Mouse (Mus musculus) neural tube, embryonic 13.5 days (tissue): ENCODE data around the gene Epgn. TPM values are rescaled to one million over a fixed set of nuclear protein-coding genes. Genes with fewer than 3 reads are reported as not detected.

ENCODE experiments used
- ATAC-seq: fragments of 200-750 bp; cut with Nextera tagmentation; 2 replicates; pipeline ENCODE4 v1.8.0; 2017; ENCODE audit warnings: low read depth, mild to moderate bottlenecking, moderate TSS enrichment, moderate library complexity
- H3K27ac ChIP-seq: fragments of 300-500 bp; sonication (generic); replicated peaks from 2 replicates; pipeline ENCODE4 v1.5.1; 2015; ENCODE audit warnings: moderate library complexity, mild to moderate bottlenecking, inconsistent platforms
- H3K27me3 ChIP-seq: fragments of 300-500 bp; sonication (generic); 2 replicates; pipeline ENCODE4 v1.6.1; 2015; ENCODE audit warnings: mild to moderate bottlenecking, inconsistent platforms
- H3K36me3 ChIP-seq: fragments of 300-500 bp; sonication (generic); 2 replicates; pipeline ENCODE4 v1.6.1; 2015; ENCODE audit warnings: mild to moderate bottlenecking, inconsistent platforms
- H3K4me1 ChIP-seq: fragments of 300-500 bp; sonication (generic); replicated peaks from 2 replicates; pipeline ENCODE4 v1.6.1; 2015; ENCODE audit warnings: inconsistent platforms
- H3K4me2 ChIP-seq: fragments of 300-500 bp; sonication (generic); 2 replicates; pipeline ENCODE4 v1.6.1; 2015; ENCODE audit warnings: inconsistent platforms, mild to moderate bottlenecking, moderate library complexity
- H3K4me3 ChIP-seq: fragments of 300-500 bp; sonication (generic); 2 replicates; pipeline ENCODE4 v1.5.1; 2015; ENCODE audit warnings: mild to moderate bottlenecking, inconsistent platforms
- H3K9ac ChIP-seq: fragments of 300-500 bp; sonication (generic); 2 replicates; pipeline ENCODE4 v1.6.1; 2015; ENCODE audit warnings: moderate library complexity, mild to moderate bottlenecking, inconsistent platforms
- H3K9me3 ChIP-seq: fragments of 300-500 bp; sonication (generic); 2 replicates; pipeline ENCODE4 v1.6.1; 2016; ENCODE audit warnings: inconsistent platforms
- WGBS: fragments of 180-500 bp; shearing (Covaris S2); methylation state at CpG from one replicate; pipeline ENCODE4 v1.1.7; 2015; 5-methylcytosine and 5-hydroxymethylcytosine counted together
- polyA plus RNA-seq: library from polyadenylated mRNA; unstranded; fragments of >200 nt; fragmentation: Nextera tagmentation; extraction: Ambion mirVana; gene quantifications from 2 replicates; pipeline ENCODE4 v1.2.1, GENCODE M21; 2015

Epgn gene
- 0.14 and 0.25 TPM in 2 replicates for polyA plus RNA-seq

GRCm38 (mm10) chr5:91027164-91027563 lies at the start of gene Epgn:
Gene Epgn, plus strand, starts transcription at chr5:91027464.
- Histone ChIP-seq H3K9me3 (no peaks in the 10 kb centered on the region), H3K27me3 (no peaks in the 10 kb centered on the region), H3K9ac (no peak within 1 kb of the TSS), H3K36me3 (0 out of 2 replicates have a peak, but pooled peaks cover 3% of the 10 kb centered on the region), H3K4me3 (no peak within 1 kb of the TSS), H3K4me2 (no peak within 1 kb of the TSS), H3K27ac (no peak within 1 kb of the TSS), H3K4me1 (no peaks in the 10 kb centered on the region)
- WGBS, result 85% methylated on average over 6 of the region's 6 CpGs
- ATAC-seq, result no peak

- Histone ChIP-seq H3K27ac (no peak overlapping the region), H3K36me3 (peaks cover 23% of the 10 kb centered on the region), H3K9me3 (no peaks in the 10 kb centered on the region), H3K27me3 (no peaks in the 10 kb centered on the region), H3K9ac (no peak overlapping the region), H3K4me2 (no peak overlapping the region), H3K4me1 (no peaks in the 10 kb centered on the region), H3K4me3 (no peak overlapping the region)
- WGBS, result 90% methylated on average over 7 of the region's 7 CpGs
- no peak for ATAC-seq
These were observed 47.0 kb upstream of the Epgn start for GRCm38 (mm10) chr5:90980297-90980696.

GRCm38 (mm10) chr5:90987605-90988004 lies 39.7 kb upstream of the Epgn start:
- Histone ChIP-seq H3K27ac (no peak overlapping the region), H3K4me2 (no peak overlapping the region), H3K27me3 (no peaks in the 10 kb centered on the region), H3K9ac (no peak overlapping the region), H3K9me3 (no peaks in the 10 kb centered on the region), H3K4me1 (no peaks in the 10 kb centered on the region), H3K4me3 (no peak overlapping the region), H3K36me3 (peaks cover 27% of the 10 kb centered on the region)
- ATAC-seq, result no peak
- 76% methylated on average over 5 of the region's 5 CpGs for WGBS

GRCm38 (mm10) chr5:90988149-90988548 lies 39.1 kb upstream of the Epgn start:
- no peaks in the 10 kb centered on the region for H3K27me3 ChIP-seq
- ATAC-seq, result no peak
- 86% methylated on average over 3 of the region's 3 CpGs for WGBS
- H3K4me1 ChIP-seq, result no peaks in the 10 kb centered on the region
- H3K9ac ChIP-seq, result no peak overlapping the region
- H3K4me3 ChIP-seq, result no peak overlapping the region
- H3K36me3 ChIP-seq, result peaks cover 27% of the 10 kb centered on the region
- no peaks in the 10 kb centered on the region for H3K9me3 ChIP-seq
- H3K4me2 ChIP-seq, result no peak overlapping the region
- H3K27ac ChIP-seq, result no peak overlapping the region

GRCm38 (mm10) chr5:90988592-90988991 lies 38.7 kb upstream of the Epgn start:
- 95% methylated on average over 4 of the region's 4 CpGs for WGBS
- ATAC-seq, result no peak
- Histone ChIP-seq H3K27ac (no peak overlapping the region), H3K4me3 (no peak overlapping the region), H3K27me3 (no peaks in the 10 kb centered on the region), H3K9me3 (no peaks in the 10 kb centered on the region), H3K4me1 (no peaks in the 10 kb centered on the region), H3K4me2 (no peak overlapping the region), H3K9ac (no peak overlapping the region), H3K36me3 (peaks cover 27% of the 10 kb centered on the region)

- Histone ChIP-seq H3K9ac (no peak overlapping the region), H3K4me1 (no peaks in the 10 kb centered on the region), H3K36me3 (peaks cover 16% of the 10 kb centered on the region), H3K4me3 (no peak overlapping the region), H3K27ac (no peak overlapping the region), H3K9me3 (no peaks in the 10 kb centered on the region), H3K4me2 (no peak overlapping the region), H3K27me3 (no peaks in the 10 kb centered on the region)
- 94% methylated on average over 8 of the region's 8 CpGs for WGBS
- no peak for ATAC-seq
These were observed 27.3 kb upstream of the Epgn start for GRCm38 (mm10) chr5:90999942-91000341.

GRCm38 (mm10) chr5:91015216-91015615 lies 12.0 kb upstream of the Epgn start:
- Histone ChIP-seq H3K4me3 (no peak overlapping the region), H3K36me3 (no peaks in the 10 kb centered on the region), H3K4me2 (no peak overlapping the region), H3K27ac (no peak overlapping the region), H3K9me3 (no peaks in the 10 kb centered on the region), H3K4me1 (no peaks in the 10 kb centered on the region), H3K27me3 (no peaks in the 10 kb centered on the region), H3K9ac (no peak overlapping the region)
- WGBS, result 85% methylated on average over 10 of the region's 10 CpGs
- ATAC-seq, result no peak

GRCm38 (mm10) chr5:91023114-91023513 lies 4.2 kb upstream of the Epgn start:
- Histone ChIP-seq H3K27ac (no peak overlapping the region), H3K4me1 (no peaks in the 10 kb centered on the region), H3K9me3 (no peaks in the 10 kb centered on the region), H3K4me3 (no peak overlapping the region), H3K9ac (no peak overlapping the region), H3K27me3 (no peaks in the 10 kb centered on the region), H3K36me3 (0 out of 2 replicates have a peak, but pooled peaks cover 3% of the 10 kb centered on the region), H3K4me2 (no peak overlapping the region)
- WGBS, result 89% methylated on average over 8 of the region's 8 CpGs
- ATAC-seq, result no peak

GRCm38 (mm10) chr5:91027840-91028239 lies 576 bp downstream of the Epgn start:
- H3K27ac ChIP-seq, result no peak overlapping the region
- H3K36me3 ChIP-seq, result 0 out of 2 replicates have a peak, but pooled peaks cover 2% of the 10 kb centered on the region
- H3K4me3 ChIP-seq, result no peak overlapping the region
- H3K4me1 ChIP-seq, result no peaks in the 10 kb centered on the region
- H3K27me3 ChIP-seq, result no peaks in the 10 kb centered on the region
- 82% methylated on average over 1 of the region's 1 CpGs for WGBS
- H3K9me3 ChIP-seq, result no peaks in the 10 kb centered on the region
- no peak overlapping the region for H3K4me2 ChIP-seq
- no peak for ATAC-seq
- no peak overlapping the region for H3K9ac ChIP-seq

GRCm38 (mm10) chr5:91030629-91031028 lies 3.4 kb downstream of the Epgn start:
- no peak overlapping the region for H3K9ac ChIP-seq
- 91% methylated on average over 2 of the region's 2 CpGs for WGBS
- H3K4me2 ChIP-seq, result no peak overlapping the region
- no peak overlapping the region for H3K27ac ChIP-seq
- H3K27me3 ChIP-seq, result no peaks in the 10 kb centered on the region
- no peak for ATAC-seq
- no peaks in the 10 kb centered on the region for H3K36me3 ChIP-seq
- no peaks in the 10 kb centered on the region for H3K4me1 ChIP-seq
- H3K9me3 ChIP-seq, result no peaks in the 10 kb centered on the region
- no peak overlapping the region for H3K4me3 ChIP-seq

- no peak overlapping the region for H3K4me2 ChIP-seq
- no peaks in the 10 kb centered on the region for H3K27me3 ChIP-seq
- no peak overlapping the region for H3K9ac ChIP-seq
- H3K27ac ChIP-seq, result no peak overlapping the region
- ATAC-seq, result no peak
- no peaks in the 10 kb centered on the region for H3K36me3 ChIP-seq
- WGBS, result 88% methylated on average over 2 of the region's 2 CpGs
- H3K4me3 ChIP-seq, result no peak overlapping the region
- no peaks in the 10 kb centered on the region; the same call in 1 of the 2 replicates for H3K4me1 ChIP-seq
- no peaks in the 10 kb centered on the region for H3K9me3 ChIP-seq
These were observed 8.1 kb downstream of the Epgn start for GRCm38 (mm10) chr5:91035341-91035740.

GRCm38 (mm10) chr5:91036628-91037027 lies 9.4 kb downstream of the Epgn start:
- Histone ChIP-seq H3K4me3 (no peak overlapping the region), H3K4me2 (no peak overlapping the region)
- 93% methylated on average over 4 of the region's 4 CpGs for WGBS

GRCm38 (mm10) chr5:91037756-91038155 lies 10.5 kb downstream of the Epgn start:
- no peak for ATAC-seq
- no peak overlapping the region for H3K4me2 ChIP-seq
- no peak overlapping the region for H3K9ac ChIP-seq
- H3K27ac ChIP-seq, result no peak overlapping the region
- no peaks in the 10 kb centered on the region for H3K9me3 ChIP-seq
- WGBS, result 87% methylated on average over 2 of the region's 2 CpGs
- no peaks in the 10 kb centered on the region for H3K36me3 ChIP-seq
- H3K27me3 ChIP-seq, result no peaks in the 10 kb centered on the region
- H3K4me3 ChIP-seq, result no peak overlapping the region
- H3K4me1 ChIP-seq, result no peaks in the 10 kb centered on the region; the same call in 1 of the 2 replicates

More at GRCm38 (mm10) chr5:91036628-91037027, 9.4 kb downstream of the Epgn start:
- ATAC-seq, result no peak
- Histone ChIP-seq H3K27ac (no peak overlapping the region), H3K27me3 (no peaks in the 10 kb centered on the region), H3K36me3 (no peaks in the 10 kb centered on the region), H3K9ac (no peak overlapping the region), H3K4me1 (no peaks in the 10 kb centered on the region; the same call in 1 of the 2 replicates), H3K9me3 (no peaks in the 10 kb centered on the region)
